Mouse (Mus musculus) limb, embryonic 15.5 days (tissue): ENCODE results near the gene Map3k13. TPM values are rescaled to one million over a fixed set of nuclear protein-coding genes. Genes with fewer than 3 reads are reported as not detected.

ENCODE experiments used
- ATAC-seq: fragments of 200-750 bp; cut with Nextera tagmentation; 2 replicates; pipeline ENCODE4 v1.8.0; 2017; ENCODE audit warnings: low read depth, moderate TSS enrichment; ENCODE audit not compliant: insufficient number of reproducible peaks, low FRiP score, low TSS enrichment
- H3K27ac ChIP-seq: fragments of 300-500 bp; sonication (generic); 2 replicates; pipeline ENCODE4 v1.5.1; 2015; ENCODE audit warnings: moderate library complexity, mild to moderate bottlenecking, inconsistent platforms
- H3K27me3 ChIP-seq: fragments of 300-500 bp; sonication (generic); 2 replicates; pipeline ENCODE4 v1.6.1; 2015; ENCODE audit warnings: inconsistent platforms
- H3K36me3 ChIP-seq: fragments of 300-500 bp; sonication (generic); 2 replicates; pipeline ENCODE4 v1.6.1; 2015; ENCODE audit warnings: inconsistent platforms
- H3K4me1 ChIP-seq: fragments of 300-500 bp; sonication (generic); 2 replicates; pipeline ENCODE4 v1.6.1; 2015; ENCODE audit warnings: inconsistent platforms
- H3K4me2 ChIP-seq: fragments of 300-500 bp; sonication (generic); 2 replicates; pipeline ENCODE4 v1.6.1; 2015; ENCODE audit warnings: mild to moderate bottlenecking, inconsistent platforms
- H3K4me3 ChIP-seq: fragments of 300-500 bp; sonication (generic); 2 replicates; pipeline ENCODE4 v1.5.1; 2015; ENCODE audit warnings: mild to moderate bottlenecking, inconsistent platforms
- H3K9ac ChIP-seq: fragments of 300-500 bp; sonication (generic); 2 replicates; pipeline ENCODE4 v1.6.1; 2015; ENCODE audit warnings: inconsistent platforms
- H3K9me3 ChIP-seq: fragments of 300-500 bp; sonication (generic); 2 replicates; pipeline ENCODE4 v1.6.1; 2016; ENCODE audit warnings: inconsistent platforms
- WGBS: fragments of 180-500 bp; shearing (Covaris S2); methylation state at CpG from one replicate; pipeline ENCODE4 v1.1.7; 2015; 5-methylcytosine and 5-hydroxymethylcytosine counted together
- polyA plus RNA-seq: library from polyadenylated mRNA; unstranded; fragments of >200 nt; fragmentation: Nextera tagmentation; extraction: Ambion mirVana; gene quantifications from 2 replicates; pipeline ENCODE4 v1.2.1, GENCODE M21; 2015

The Map3k13 gene
- polyA plus RNA-seq, 1 experiment from 2014 or later: 0.55 TPM

DNA sequence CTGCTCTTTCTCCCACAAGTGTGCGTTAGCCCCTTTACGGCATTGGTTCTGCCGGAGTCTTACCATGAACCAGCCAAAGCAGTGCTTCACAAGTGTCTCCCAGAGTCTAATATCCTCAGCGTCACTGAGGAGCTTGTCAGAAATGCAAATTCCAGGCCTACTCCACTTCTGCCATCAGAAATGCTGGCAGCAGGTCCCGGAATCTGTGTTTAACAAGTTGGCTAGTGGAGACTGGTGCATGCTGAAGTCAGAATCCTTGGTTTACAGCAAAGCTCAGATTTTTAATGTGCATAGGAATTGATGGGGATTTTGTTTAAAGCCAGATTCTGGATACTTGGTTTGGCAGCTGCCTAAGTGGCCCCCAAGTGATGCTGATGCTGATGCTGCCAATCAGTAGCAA, 62.0 kb downstream of the Map3k13 start:
- Histone ChIP-seq H3K4me3 (no peak overlapping the region), H3K4me1 (peaks cover 3% of the 10 kb centered on the region; the same call in 1 of the 2 replicates), H3K4me2 (no peak overlapping the region), H3K27ac (no peak overlapping the region), H3K9ac (no peak overlapping the region), H3K9me3 (no peaks in the 10 kb centered on the region), H3K27me3 (no peaks in the 10 kb centered on the region), H3K36me3 (no peaks in the 10 kb centered on the region)
- ATAC-seq: no peak
- 53% methylated on average over 5 of the region's 5 CpGs for WGBS

DNA sequence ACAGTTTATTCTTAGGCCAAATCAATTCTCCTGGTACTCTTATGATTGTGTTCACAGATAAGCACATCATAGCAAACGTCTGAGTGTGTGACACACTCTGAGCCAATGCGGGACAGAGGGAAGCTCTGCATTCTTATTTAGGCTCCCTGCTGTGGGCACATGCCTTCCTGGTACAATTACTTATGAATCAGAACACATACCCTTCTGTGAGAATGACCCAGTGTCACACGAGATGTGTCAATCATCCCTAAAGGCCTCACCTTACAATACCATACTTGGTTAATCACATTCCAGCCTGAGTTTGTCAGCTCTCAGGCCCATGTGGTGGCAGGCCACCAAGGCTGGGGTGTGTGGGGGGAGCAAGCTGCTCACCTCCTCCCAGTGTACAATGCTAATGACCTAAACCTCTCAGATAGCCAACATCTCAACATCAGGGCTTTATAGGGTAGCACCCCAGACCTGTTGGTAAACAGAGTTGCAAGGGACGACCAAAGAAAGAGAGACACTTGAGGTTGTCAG, 63.0 kb downstream of the Map3k13 start:
- Histone ChIP-seq H3K27ac (no peak overlapping the region), H3K4me1 (peaks cover 3% of the 10 kb centered on the region; the same call in 1 of the 2 replicates), H3K9me3 (no peaks in the 10 kb centered on the region), H3K9ac (no peak overlapping the region), H3K4me2 (no peak overlapping the region), H3K36me3 (no peaks in the 10 kb centered on the region), H3K27me3 (no peaks in the 10 kb centered on the region), H3K4me3 (no peak overlapping the region)
- WGBS: 49% methylated on average over 4 of the region's 4 CpGs
- ATAC-seq: no peak

DNA sequence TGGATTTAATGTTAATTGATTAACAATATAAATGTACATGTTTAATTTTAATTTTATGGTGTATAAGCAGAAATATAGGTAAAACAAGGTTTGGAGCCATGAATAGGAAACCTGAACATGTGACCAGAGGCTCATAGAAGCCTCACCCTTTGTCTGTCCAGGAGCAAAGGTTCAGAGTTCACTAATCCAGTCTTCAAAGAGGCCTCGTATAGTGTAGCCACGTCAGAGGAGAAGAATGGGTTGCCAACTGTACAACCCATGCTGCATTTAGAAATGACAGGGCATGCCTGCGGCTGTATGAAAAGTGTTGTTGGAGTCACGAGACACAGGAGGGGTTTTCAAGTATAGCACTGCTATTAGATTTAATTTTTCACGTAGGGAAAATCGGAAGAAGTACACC, 64.0 kb downstream of the Map3k13 start:
- no peak overlapping the region for H3K4me2 ChIP-seq
- no peaks in the 10 kb centered on the region for H3K36me3 ChIP-seq
- no peak overlapping the region for H3K9ac ChIP-seq
- peaks cover 3% of the 10 kb centered on the region; the same call in 1 of the 2 replicates for H3K4me1 ChIP-seq
- no peak overlapping the region for H3K27ac ChIP-seq
- ATAC-seq: no peak
- H3K27me3 ChIP-seq: no peaks in the 10 kb centered on the region
- H3K9me3 ChIP-seq: no peaks in the 10 kb centered on the region
- no peak overlapping the region for H3K4me3 ChIP-seq
- WGBS: 67% methylated on average over 6 of the region's 6 CpGs

DNA sequence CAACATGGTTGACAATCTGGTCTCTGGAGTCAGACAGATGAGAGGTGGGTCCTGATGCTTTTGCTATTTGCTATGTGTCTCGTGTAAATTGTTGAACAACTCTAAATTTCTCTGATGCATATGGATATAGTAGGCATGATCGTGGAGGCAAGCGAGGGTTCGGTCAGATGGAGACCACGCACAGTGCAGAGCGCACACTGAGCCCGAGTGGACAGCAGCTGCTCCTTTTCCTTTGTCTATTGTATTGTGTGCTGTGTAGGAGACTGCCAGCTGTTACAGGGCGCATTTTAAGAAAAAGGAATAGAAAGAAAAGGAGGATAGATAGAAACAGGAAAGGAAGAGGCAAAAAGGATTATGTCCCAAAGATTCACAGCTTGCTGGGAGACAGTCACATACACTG, 64.7 kb downstream of the Map3k13 start:
- no peak overlapping the region for H3K9ac ChIP-seq
- no peak for ATAC-seq
- H3K4me2 ChIP-seq: no peak overlapping the region
- H3K4me1 ChIP-seq: peaks cover 3% of the 10 kb centered on the region; the same call in 1 of the 2 replicates
- H3K4me3 ChIP-seq: no peak overlapping the region
- H3K27ac ChIP-seq: no peak overlapping the region
- H3K27me3 ChIP-seq: no peaks in the 10 kb centered on the region
- no peaks in the 10 kb centered on the region for H3K36me3 ChIP-seq
- WGBS: 86% methylated on average over 8 of the region's 8 CpGs
- no peaks in the 10 kb centered on the region for H3K9me3 ChIP-seq

DNA sequence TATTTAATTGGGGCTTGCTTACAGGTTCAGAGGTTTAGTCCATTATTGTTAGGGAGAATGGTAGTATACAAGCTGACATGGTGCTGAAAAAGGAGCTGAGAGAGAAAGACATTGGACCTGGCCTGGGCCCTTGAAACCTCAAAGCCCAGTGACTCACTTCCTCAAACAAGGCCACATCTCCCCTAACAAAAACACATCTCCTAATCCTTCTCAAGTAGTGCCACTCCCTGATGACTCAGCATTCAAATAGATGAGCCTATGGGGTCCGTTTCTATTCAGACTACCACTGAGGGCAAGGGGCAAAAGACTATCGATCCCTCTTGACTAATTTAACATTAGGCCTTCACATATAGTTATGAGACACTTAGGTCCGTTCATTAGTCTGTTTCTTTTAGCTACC, 68.3 kb downstream of the Map3k13 start:
- Histone ChIP-seq H3K4me2 (no peak overlapping the region), H3K4me3 (no peak overlapping the region), H3K36me3 (no peaks in the 10 kb centered on the region), H3K27ac (no peak overlapping the region), H3K9me3 (no peaks in the 10 kb centered on the region), H3K4me1 (no peaks in the 10 kb centered on the region; the same call in 1 of the 2 replicates), H3K27me3 (no peaks in the 10 kb centered on the region), H3K9ac (no peak overlapping the region)
- 89% methylated on average over 3 of the region's 3 CpGs for WGBS
- no peak for ATAC-seq

DNA sequence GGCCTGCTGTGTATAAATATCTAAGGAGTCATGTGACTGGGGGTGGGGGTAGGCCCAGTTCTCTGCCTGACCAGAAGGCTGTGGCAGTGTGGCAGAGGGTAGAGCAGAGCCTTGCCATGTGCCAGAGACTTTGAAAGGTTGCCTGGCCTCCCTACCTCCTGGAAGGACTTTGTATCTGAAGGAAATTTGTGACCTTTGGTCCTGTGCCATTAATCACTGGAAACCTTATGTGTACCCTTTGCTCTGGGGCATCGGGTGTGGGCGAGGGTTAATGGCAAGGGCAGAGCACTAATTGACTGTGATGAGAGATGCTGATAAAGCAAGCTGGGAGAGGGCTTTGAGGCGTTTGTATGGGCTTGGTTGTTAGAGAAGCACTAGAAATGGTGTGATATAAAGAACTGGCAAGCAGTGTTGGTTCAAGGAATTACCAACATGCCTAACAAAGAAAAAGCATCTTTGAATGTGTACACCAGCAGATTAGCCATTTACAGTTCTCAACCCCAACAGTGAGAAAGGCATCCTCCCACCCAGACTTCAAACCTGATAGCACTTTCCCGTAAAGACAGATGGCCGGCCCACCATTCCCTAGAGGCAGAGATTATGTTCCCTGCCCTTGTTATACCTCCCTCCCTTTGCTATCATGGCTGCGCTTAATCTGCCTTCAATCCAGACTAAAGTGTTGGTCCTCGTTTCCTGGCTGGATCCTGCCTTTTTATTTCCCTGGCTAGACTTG, 71.3 kb downstream of the Map3k13 start:
- H3K9me3 ChIP-seq: no peaks in the 10 kb centered on the region
- no peak overlapping the region for H3K4me2 ChIP-seq
- H3K27me3 ChIP-seq: no peaks in the 10 kb centered on the region
- H3K4me3 ChIP-seq: no peak overlapping the region
- H3K36me3 ChIP-seq: no peaks in the 10 kb centered on the region
- H3K4me1 ChIP-seq: peaks cover 4% of the 10 kb centered on the region; the same call in 1 of the 2 replicates
- no peak overlapping the region for H3K27ac ChIP-seq
- 39% methylated on average over 7 of the region's 7 CpGs for WGBS
- no peak for ATAC-seq
- no peak overlapping the region for H3K9ac ChIP-seq

DNA sequence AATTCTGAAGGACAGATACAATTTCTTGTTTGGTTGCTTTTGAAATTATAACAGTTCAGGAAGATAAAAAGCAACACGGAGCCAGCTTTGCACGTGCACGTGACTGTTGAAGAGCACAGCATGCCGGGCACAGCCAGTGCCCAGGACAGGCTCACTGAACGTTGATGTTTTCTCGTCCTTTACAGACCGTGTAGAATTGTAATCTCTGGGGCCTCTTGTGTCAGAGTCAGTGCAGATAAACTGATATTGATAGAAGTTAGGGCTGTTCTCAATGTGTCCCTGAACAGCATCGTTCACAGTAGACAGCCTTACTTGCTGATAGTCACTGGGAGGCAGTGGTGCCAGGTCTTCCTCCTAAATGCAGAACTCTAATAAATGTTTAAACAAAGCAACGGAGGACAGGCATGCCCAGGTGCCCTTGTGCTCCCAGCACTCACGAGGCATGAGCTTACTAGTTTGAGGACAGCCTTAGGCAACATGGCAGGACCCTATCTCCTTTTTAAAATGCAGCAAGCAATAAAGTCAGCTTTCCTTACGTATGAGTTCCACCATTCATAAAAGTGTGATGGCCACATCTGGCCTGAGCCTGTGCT, 71.9 kb downstream of the Map3k13 start:
- Histone ChIP-seq H3K27me3 (no peaks in the 10 kb centered on the region), H3K36me3 (no peaks in the 10 kb centered on the region), H3K9ac (no peak overlapping the region), H3K4me1 (peaks cover 4% of the 10 kb centered on the region; the same call in 1 of the 2 replicates), H3K9me3 (no peaks in the 10 kb centered on the region), H3K4me2 (no peak overlapping the region), H3K4me3 (no peak overlapping the region), H3K27ac (no peak overlapping the region)
- no peak for ATAC-seq
- 56% methylated on average over 11 of the region's 11 CpGs for WGBS

DNA sequence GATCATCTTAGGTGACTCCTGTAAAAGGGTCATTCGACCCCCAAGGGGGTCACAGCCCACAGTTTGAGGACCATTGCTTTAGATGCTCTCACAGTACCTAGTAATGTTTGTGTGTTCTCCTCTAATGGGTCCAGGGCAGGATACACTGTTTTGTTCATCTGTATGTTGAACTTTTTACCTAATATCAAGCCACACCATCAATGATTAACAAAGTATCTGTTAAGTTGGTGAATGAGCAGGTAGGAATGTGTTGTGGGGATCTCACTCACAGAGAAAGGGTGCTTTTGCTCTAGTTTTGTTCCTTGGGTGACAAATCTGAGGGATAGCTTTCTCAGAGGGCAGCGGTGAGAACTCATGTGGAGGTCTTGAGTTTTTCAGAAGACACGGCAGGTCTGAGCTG, 73.6 kb downstream of the Map3k13 start:
- 75% methylated on average over 3 of the region's 3 CpGs for WGBS
- Histone ChIP-seq H3K4me1 (peaks cover 4% of the 10 kb centered on the region; the same call in 1 of the 2 replicates), H3K9ac (no peak overlapping the region), H3K9me3 (no peaks in the 10 kb centered on the region), H3K4me3 (no peak overlapping the region), H3K27ac (no peak overlapping the region), H3K36me3 (no peaks in the 10 kb centered on the region), H3K4me2 (no peak overlapping the region), H3K27me3 (no peaks in the 10 kb centered on the region)
- no peak for ATAC-seq

DNA sequence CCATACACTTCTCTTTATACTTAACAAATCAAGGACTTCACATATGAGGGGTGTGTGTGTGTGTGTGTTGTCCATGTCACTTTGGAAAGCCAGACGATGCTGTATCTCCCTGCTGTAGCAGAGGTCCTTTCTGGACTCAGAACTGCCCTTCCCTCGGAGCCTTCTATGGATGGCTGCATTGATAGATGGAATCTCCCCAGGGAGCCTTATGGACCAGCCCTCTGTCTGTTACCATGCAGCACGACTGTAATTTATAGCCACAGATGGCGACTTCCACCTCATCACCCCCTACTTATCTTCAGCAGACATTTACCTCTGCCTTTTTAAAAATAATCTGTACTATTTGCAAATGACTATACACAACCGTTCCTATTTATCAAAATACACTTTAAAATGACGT, 74.5 kb downstream of the Map3k13 start:
- ATAC-seq: no peak
- H3K9me3 ChIP-seq: no peaks in the 10 kb centered on the region
- WGBS: 34% methylated on average over 6 of the region's 6 CpGs
- H3K4me1 ChIP-seq: peaks cover 4% of the 10 kb centered on the region; the same call in 1 of the 2 replicates
- no peak overlapping the region for H3K4me3 ChIP-seq
- no peak overlapping the region for H3K27ac ChIP-seq
- H3K27me3 ChIP-seq: no peaks in the 10 kb centered on the region
- H3K36me3 ChIP-seq: no peaks in the 10 kb centered on the region
- no peak overlapping the region for H3K9ac ChIP-seq
- no peak overlapping the region for H3K4me2 ChIP-seq

DNA sequence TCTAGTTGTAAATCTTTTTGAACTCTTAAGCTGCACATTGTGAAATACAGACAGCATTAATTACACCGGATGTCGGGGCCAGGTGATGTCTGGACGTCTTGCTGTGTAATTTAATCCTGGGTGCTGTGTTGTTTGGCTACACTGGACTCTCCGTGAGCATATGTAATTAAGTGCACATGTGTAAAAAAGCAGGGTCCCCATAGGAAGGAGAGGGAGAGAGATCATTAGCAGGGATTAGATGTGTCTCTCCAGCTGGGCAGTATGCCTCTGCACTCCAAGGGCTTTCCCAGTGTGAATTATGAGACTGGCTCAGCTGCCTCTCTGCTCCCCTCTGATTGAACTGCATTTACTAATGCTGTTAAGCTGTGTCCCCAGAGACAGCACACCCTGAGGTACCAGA, 75.7 kb downstream of the Map3k13 start:
- Histone ChIP-seq H3K27ac (no peak overlapping the region), H3K4me1 (peaks cover 4% of the 10 kb centered on the region; the same call in 1 of the 2 replicates), H3K4me2 (no peak overlapping the region)

DNA sequence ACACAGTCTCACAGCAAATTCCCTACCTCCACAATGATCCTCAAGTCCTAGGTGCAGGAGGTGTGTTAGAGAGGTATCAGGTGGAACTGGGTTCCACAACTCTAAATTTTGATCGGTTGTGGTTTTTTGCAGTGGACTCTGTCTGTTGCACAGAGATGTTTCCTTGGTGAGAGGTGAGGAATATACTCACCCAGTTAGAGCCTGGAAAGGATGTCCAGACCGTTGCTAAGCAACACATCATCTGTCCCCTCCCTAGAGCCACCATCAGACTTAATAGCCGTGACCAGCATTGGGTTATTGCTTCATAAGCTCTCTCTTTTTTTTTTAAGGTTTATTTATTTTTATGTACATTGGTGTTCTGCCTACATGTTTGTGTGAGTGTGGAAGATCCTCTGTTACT, 83.6 kb downstream of the Map3k13 start:
- Histone ChIP-seq H3K9ac (no peak overlapping the region), H3K4me1 (peaks cover 3% of the 10 kb centered on the region), H3K4me2 (no peak overlapping the region), H3K36me3 (no peaks in the 10 kb centered on the region), H3K27ac (no peak overlapping the region), H3K27me3 (no peaks in the 10 kb centered on the region), H3K4me3 (no peak overlapping the region), H3K9me3 (no peaks in the 10 kb centered on the region)
- no peak for ATAC-seq
- WGBS: 88% methylated on average over 3 of the region's 3 CpGs

More for the DNA sequence above, 75.7 kb downstream of the Map3k13 start:
- WGBS: 7% methylated on average over 4 of the region's 4 CpGs
- Histone ChIP-seq H3K9me3 (no peaks in the 10 kb centered on the region), H3K36me3 (no peaks in the 10 kb centered on the region), H3K27me3 (no peaks in the 10 kb centered on the region), H3K9ac (no peak overlapping the region), H3K4me3 (no peak overlapping the region)
- ATAC-seq: no peak

DNA sequence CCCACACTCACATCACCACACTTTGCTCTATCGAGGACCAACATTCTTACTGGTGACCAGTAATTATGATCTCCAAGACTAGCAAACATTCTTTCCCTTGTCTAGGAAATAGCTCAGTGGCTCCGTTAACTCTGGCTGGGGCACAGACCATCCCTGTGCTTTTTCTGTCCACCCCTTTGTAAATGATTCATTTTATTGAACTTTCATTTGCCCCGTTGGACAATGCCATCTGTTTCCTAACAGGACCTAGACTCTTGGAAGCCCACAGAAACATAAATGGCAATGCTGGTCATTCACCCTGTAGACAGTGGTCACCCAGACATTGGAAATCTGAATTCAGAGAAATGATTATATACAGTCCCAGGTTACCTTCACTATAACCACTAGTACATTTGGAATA, 84.7 kb downstream of the Map3k13 start:
- H3K9me3 ChIP-seq: no peaks in the 10 kb centered on the region
- peaks cover 3% of the 10 kb centered on the region for H3K4me1 ChIP-seq
- no peak overlapping the region for H3K4me2 ChIP-seq
- H3K27me3 ChIP-seq: no peaks in the 10 kb centered on the region
- no peaks in the 10 kb centered on the region for H3K36me3 ChIP-seq
- no peak for ATAC-seq
- H3K27ac ChIP-seq: no peak overlapping the region
- H3K9ac ChIP-seq: no peak overlapping the region
- no peak overlapping the region for H3K4me3 ChIP-seq
- 64% methylated on average over 3 of the region's 3 CpGs for WGBS
